Mouse (Mus musculus) limb, embryonic 14.5 days (tissue): ENCODE results near the gene Rnf144b. TPM values are rescaled to one million over a fixed set of nuclear protein-coding genes. Genes with fewer than 3 reads are reported as not detected.

Experiments
- ATAC-seq: fragments of 200-750 bp; cut with Nextera tagmentation; 2 replicates; pipeline ENCODE4 v1.8.0; 2017; ENCODE audit warnings: low read depth, moderate number of reproducible peaks, moderate TSS enrichment; ENCODE audit not compliant: low FRiP score
- DNase-seq: peaks from one replicate; pipeline ENCODE4 v3.0.0-alpha.2; 2015; ENCODE audit warnings: low spot score
- H3K27ac ChIP-seq: fragments of 300-500 bp; sonication (generic); replicated peaks from 2 replicates; pipeline ENCODE4 v1.5.1; 2014; ENCODE audit warnings: low read depth, mild to moderate bottlenecking, low read length, moderate library complexity, mixed read lengths
- H3K27me3 ChIP-seq: fragments of 300-500 bp; sonication (generic); 2 replicates; pipeline ENCODE4 v1.6.1; 2014; ENCODE audit warnings: low read length, mixed read lengths; ENCODE audit not compliant: control insufficient read depth, insufficient read depth
- H3K36me3 ChIP-seq: fragments of 300-500 bp; sonication (generic); 2 replicates; pipeline ENCODE4 v1.6.1; 2014; ENCODE audit warnings: mild to moderate bottlenecking, low read length, moderate library complexity, mixed read lengths; ENCODE audit not compliant: control insufficient read depth, insufficient read depth
- H3K4me1 ChIP-seq: fragments of 300-500 bp; sonication (generic); 2 replicates; pipeline ENCODE4 v1.6.1; 2014; ENCODE audit warnings: antibody characterized with exemption, low read length, mixed read lengths; ENCODE audit not compliant: control insufficient read depth, insufficient read depth
- H3K4me2 ChIP-seq: fragments of 300-500 bp; sonication (generic); replicated peaks from 2 replicates; pipeline ENCODE4 v1.6.1; 2014; ENCODE audit warnings: low read depth, mild to moderate bottlenecking, low read length, moderate library complexity; ENCODE audit not compliant: severe bottlenecking
- H3K4me3 ChIP-seq: fragments of 300-500 bp; sonication (generic); replicated peaks from 2 replicates; pipeline ENCODE4 v1.5.1; 2014; ENCODE audit warnings: low read length
- H3K9ac ChIP-seq: fragments of 300-500 bp; sonication (generic); 2 replicates; pipeline ENCODE4 v1.6.1; 2014; ENCODE audit warnings: mild to moderate bottlenecking, low read depth, low read length, moderate library complexity; ENCODE audit not compliant: severe bottlenecking
- H3K9me3 ChIP-seq: fragments of 300-500 bp; sonication (generic); 2 replicates; pipeline ENCODE4 v1.6.1; 2016; ENCODE audit warnings: low read length; ENCODE audit not compliant: control insufficient read depth
- POLR2A ChIP-seq: fragments of 200-500 bp; IDR thresholded peaks from 2 replicates; pipeline ENCODE4 v1.8.0; 2012; ENCODE audit warnings: inconsistent platforms, mild to moderate bottlenecking, moderate library complexity, borderline replicate concordance; ENCODE audit not compliant: insufficient read depth, insufficient read length; ENCODE audit errors: extremely low read depth
- WGBS: fragments of 180-500 bp; shearing (Covaris S2); extraction: QIAGEN DNeasy Blood & Tissue Kit; methylation state at CpG from one replicate; pipeline ENCODE4 v1.1.7; 2014; 5-methylcytosine and 5-hydroxymethylcytosine counted together
- polyA plus RNA-seq, 2 experiments: library from polyadenylated mRNA; depleted of rRNA in 1 of 2; stranded (reverse) in 1 of 2; unstranded in 1 of 2; fragments of >200 nt; fragmentation: Nextera tagmentation in 1 of 2; extraction: Ambion mirVana in 1 of 2; gene quantifications; 2 replicates each; pipeline versions ENCODE4 v1.2.1 to v1.2.3; 2012 to 2014

The Rnf144b gene
- polyA plus RNA-seq, 2 experiments = 5.8 to 5.9 TPM

DNA sequence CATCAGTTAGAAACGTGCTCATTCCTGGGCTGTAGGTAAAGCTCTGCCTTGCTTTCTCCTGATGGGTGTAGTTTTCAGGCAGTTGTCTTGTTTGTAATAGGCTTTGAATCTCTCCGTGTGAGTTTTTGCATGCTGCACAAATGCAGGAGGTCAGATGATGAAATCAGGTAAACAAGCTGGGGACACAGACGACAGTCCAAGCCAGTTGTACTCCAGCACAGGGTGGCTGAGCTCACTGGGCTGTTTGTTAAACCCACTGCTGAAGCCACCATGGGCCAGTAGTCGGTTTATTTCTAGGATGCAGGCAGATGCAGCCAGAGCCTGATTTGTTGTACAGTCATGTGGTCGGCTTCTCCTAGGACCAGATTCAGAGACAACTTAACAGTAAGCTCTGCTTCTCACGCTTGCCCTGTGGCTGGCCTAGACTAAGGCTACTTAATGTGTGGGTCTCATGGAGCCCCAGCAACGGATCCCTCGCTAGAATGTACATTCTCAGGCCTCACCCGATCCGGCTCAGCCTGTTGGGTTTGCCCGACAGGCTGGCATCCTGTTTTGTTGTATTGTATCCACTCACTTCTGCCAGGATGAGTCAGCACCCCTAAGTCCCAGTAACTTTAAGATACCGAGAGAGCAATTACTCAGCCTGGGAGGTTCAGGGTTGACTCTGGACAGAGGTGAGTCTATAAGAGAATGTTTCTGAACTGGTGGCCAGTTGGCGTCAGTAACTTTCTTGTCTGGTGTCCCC is 48.5 kb downstream of the Rnf144b start:
- Histone ChIP-seq H3K27me3 (no peaks in the 10 kb centered on the region), H3K4me2 (no peak overlapping the region), H3K9me3 (no peaks in the 10 kb centered on the region), H3K4me3 (no peak overlapping the region), H3K4me1 (no peaks in the 10 kb centered on the region), H3K9ac (no peak overlapping the region), H3K27ac (no peak overlapping the region), H3K36me3 (no peaks in the 10 kb centered on the region)
- TF ChIP-seq POLR2A = no peak
- ATAC-seq = no peak
- DNase-seq = no peak
- WGBS = 75% methylated on average over 13 of the region's 13 CpGs

DNA sequence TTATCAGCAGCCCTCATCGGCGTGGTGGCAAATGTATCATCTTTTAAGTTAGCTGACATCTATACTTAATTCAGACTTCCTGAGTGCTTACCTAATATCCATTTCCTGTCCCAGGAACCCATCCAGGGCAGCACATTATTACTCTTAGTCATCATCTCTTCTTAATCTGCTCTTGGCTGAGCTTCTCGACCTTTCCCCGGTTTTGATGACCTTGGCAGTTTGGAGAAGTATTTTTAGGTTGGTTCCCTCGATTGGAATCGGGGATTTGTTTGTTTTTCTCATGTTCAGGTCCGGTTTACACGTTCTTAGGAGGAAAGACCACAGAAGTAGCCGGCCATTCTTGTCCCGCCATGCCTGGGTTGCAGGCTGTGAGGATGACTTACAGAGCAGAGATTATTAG is 50.4 kb downstream of the Rnf144b start:
- no peaks in the 10 kb centered on the region for H3K36me3 ChIP-seq
- no peaks in the 10 kb centered on the region for H3K27me3 ChIP-seq
- 82% methylated on average over 10 of the region's 10 CpGs for WGBS
- H3K4me2 ChIP-seq = no peak overlapping the region
- no peaks in the 10 kb centered on the region for H3K9me3 ChIP-seq
- no peak overlapping the region for H3K9ac ChIP-seq
- DNase-seq (no peak), ATAC-seq (no peak)
- no peak for TF ChIP-seq POLR2A
- no peak overlapping the region for H3K4me3 ChIP-seq
- H3K27ac ChIP-seq = no peak overlapping the region
- no peaks in the 10 kb centered on the region for H3K4me1 ChIP-seq

DNA sequence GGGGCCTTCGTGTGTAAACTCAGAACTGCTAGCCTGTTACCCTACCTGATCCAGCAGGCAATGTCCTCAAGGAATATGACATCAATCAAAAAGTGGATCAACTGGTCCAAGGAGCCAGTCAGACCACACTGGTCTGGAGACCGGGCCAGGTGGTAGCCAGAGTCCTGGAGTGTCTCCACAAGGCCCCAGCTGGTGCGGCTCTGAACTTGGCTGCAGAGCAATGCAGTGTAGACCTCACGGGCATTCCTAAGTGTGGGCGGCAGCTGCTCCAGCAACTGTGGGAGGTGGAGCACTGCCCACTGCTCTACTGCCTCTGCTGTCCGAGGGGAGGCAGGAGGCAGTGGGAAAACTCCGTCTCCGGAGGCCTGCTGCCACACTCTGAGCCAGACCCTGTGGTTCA is 55.7 kb downstream of the Rnf144b start:
- 66% methylated on average over 8 of the region's 8 CpGs for WGBS
- no peak for ATAC-seq
- no peak overlapping the region for H3K4me2 ChIP-seq
- no peaks in the 10 kb centered on the region for H3K36me3 ChIP-seq
- H3K9ac ChIP-seq = no peak overlapping the region
- no peaks in the 10 kb centered on the region for H3K9me3 ChIP-seq
- DNase-seq = no peak
- TF ChIP-seq POLR2A = no peak
- no peaks in the 10 kb centered on the region for H3K27me3 ChIP-seq
- H3K4me1 ChIP-seq = no peaks in the 10 kb centered on the region
- no peak overlapping the region for H3K4me3 ChIP-seq
- no peak overlapping the region for H3K27ac ChIP-seq

DNA sequence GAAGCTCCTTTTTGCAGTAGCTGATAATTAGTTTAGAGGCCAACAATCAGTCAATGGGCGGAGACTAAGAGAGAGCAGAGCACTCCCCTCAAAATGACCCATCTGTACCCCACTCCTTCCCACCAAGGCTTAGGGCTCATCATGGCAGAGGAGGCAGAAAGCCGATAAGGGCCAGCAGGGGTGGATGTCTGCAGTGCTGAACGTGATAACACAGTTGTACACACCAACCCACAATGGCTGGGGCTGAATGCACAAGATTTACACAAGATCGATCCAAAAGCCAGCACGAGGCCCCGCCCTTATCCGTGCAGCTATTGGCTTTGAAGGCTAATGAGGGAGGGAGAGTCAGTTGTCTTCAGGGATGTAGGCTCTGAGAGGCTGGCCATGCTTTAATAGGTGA is 58.3 kb downstream of the Rnf144b start:
- Histone ChIP-seq H3K27ac (no peak overlapping the region), H3K4me3 (no peak overlapping the region), H3K4me1 (no peaks in the 10 kb centered on the region), H3K9ac (no peak overlapping the region), H3K4me2 (no peak overlapping the region), H3K9me3 (no peaks in the 10 kb centered on the region), H3K27me3 (no peaks in the 10 kb centered on the region), H3K36me3 (no peaks in the 10 kb centered on the region)
- no peak for TF ChIP-seq POLR2A
- no peak for ATAC-seq
- 89% methylated on average over 7 of the region's 7 CpGs for WGBS
- DNase-seq = no peak

DNA sequence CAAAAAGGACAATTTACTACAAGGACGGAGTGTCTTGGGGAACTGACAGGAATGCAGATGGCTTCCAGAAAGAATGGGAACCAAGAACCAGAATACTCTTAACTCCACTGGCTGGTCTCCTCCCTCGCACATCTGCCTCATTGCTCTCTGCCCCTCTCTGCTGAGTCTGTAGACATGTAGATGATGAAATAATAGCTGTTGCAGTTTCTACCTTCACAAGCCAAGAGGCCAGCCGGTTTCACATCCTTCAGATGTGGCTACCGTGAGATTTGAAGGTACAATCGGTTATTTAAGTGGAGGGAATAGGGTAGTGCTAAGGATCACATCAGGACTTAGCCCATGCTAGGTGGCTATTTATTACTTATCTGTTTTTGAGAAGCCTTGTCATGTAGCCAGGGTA is 59.9 kb downstream of the Rnf144b start:
- 81% methylated on average over 5 of the region's 5 CpGs for WGBS
- Histone ChIP-seq H3K4me3 (no peak overlapping the region), H3K27ac (no peak overlapping the region), H3K27me3 (no peaks in the 10 kb centered on the region), H3K36me3 (no peaks in the 10 kb centered on the region), H3K4me2 (no peak overlapping the region), H3K9me3 (no peaks in the 10 kb centered on the region), H3K4me1 (no peaks in the 10 kb centered on the region), H3K9ac (no peak overlapping the region)
- ATAC-seq = no peak
- DNase-seq = no peak
- TF ChIP-seq POLR2A = no peak
